ENCODE assay signal across 8 mouse cellular contexts in genomic region chr17:26932839-26933398, GRCm38 (mm10). TPM values are rescaled to one million over a fixed set of nuclear protein-coding genes. Genes with fewer than 3 reads are reported as not detected.
DNase-seq lines count a peak whose midpoint lies in the region; ATAC-seq lines count a peak whose summit lies in the region.

Gene Phf1, plus strand, starts transcription at chr17:26933052.

- H3K9ac ChIP-seq in forebrain, embryonic 11.5 days (ENCODE audit: low read length) = peak within 1 kb of the TSS; percentile 46
- H3K9ac ChIP-seq in heart, embryonic 15.5 days = peak within 1 kb of the TSS; percentile 82
- peak within 1 kb of the TSS; percentile 82 for H3K9ac ChIP-seq in liver, embryonic 12.5 days

- peak within 1 kb of the TSS; percentile 41 for H3K27ac ChIP-seq in forebrain, embryonic 11.5 days (ENCODE audit: low read depth, low read length)
- H3K27ac ChIP-seq in heart, embryonic 15.5 days = peak within 1 kb of the TSS; percentile 92
- H3K27ac ChIP-seq in liver, embryonic 12.5 days = peak within 1 kb of the TSS; percentile 81

- no peaks in the 10 kb centered on the region for H3K27me3 ChIP-seq in forebrain, embryonic 11.5 days (ENCODE audit: control insufficient read depth, insufficient read depth, low read length)
- no peaks in the 10 kb centered on the region for H3K27me3 ChIP-seq in heart, embryonic 15.5 days
- H3K27me3 ChIP-seq in liver, embryonic 12.5 days (replicated peaks) = no peaks in the 10 kb centered on the region
- no peaks in the 10 kb centered on the region for H3K27me3 ChIP-seq in splenic B cell, adult 2 months (ENCODE audit: control insufficient read depth, insufficient read depth, low read length, poor library complexity, severe bottlenecking)

- DNase-seq in CD8-positive naive resting alpha-beta T cell, adult 2 months (ENCODE audit: low read depth in 2 of 2, low spot score in 2 of 2) = peak; percentile 93 to 99
- DNase-seq in c-Kit-positive CD71-positive TER-119-negative erythroid progenitor cells, embryonic 14.5 days (ENCODE audit: low read depth) = peak; percentile 81
- peak; percentile 96 for DNase-seq in forebrain, embryonic 11.5 days (ENCODE audit: low spot score)
- DNase-seq in kidney, postnatal 14 days = peak; percentile 99
- DNase-seq in naive thymus-derived CD4-positive, alpha-beta T cell, adult 2 months (ENCODE audit: low read depth) = peak; percentile 98
- peak; percentile 97 for DNase-seq in splenic B cell, adult 2 months (ENCODE audit: low read depth, low spot score)

- peaks cover under 1% of the 10 kb centered on the region for H3K4me1 ChIP-seq in forebrain, embryonic 11.5 days (replicated peaks; ENCODE audit: control insufficient read depth, insufficient read depth, low read length)
- H3K4me1 ChIP-seq in heart, embryonic 15.5 days (replicated peaks) = peaks cover 27% of the 10 kb centered on the region
- H3K4me1 ChIP-seq in liver, embryonic 12.5 days = peaks cover 36% of the 10 kb centered on the region

- H3K4me2 ChIP-seq in forebrain, embryonic 11.5 days (ENCODE audit: low read depth, low read length, severe bottlenecking) = peak within 1 kb of the TSS; percentile 62
- peak within 1 kb of the TSS; percentile 92 for H3K4me2 ChIP-seq in heart, embryonic 15.5 days
- H3K4me2 ChIP-seq in liver, embryonic 12.5 days = peak within 1 kb of the TSS; percentile 100

- H3K36me3 ChIP-seq in forebrain, embryonic 11.5 days (ENCODE audit: control insufficient read depth, insufficient read depth, low read length) = no peaks in the 10 kb centered on the region; the same call in 1 of the 2 replicates
- H3K36me3 ChIP-seq in heart, embryonic 15.5 days = peaks cover 51% of the 10 kb centered on the region
- H3K36me3 ChIP-seq in liver, embryonic 12.5 days = peaks cover 86% of the 10 kb centered on the region
- H3K36me3 ChIP-seq in splenic B cell, adult 2 months (ENCODE audit: control insufficient read depth, insufficient read depth, low read length, poor library complexity, severe bottlenecking) = peaks cover 11% of the 10 kb centered on the region

- H3K4me3 ChIP-seq in forebrain, embryonic 11.5 days (ENCODE audit: low read depth, low read length) = peak within 1 kb of the TSS; percentile 51
- H3K4me3 ChIP-seq in heart, embryonic 15.5 days = peak within 1 kb of the TSS; percentile 71
- peak within 1 kb of the TSS; percentile 72 for H3K4me3 ChIP-seq in liver, embryonic 12.5 days

- under 1% methylated on average over 38 of the region's 43 CpGs for WGBS in forebrain, embryonic 11.5 days
- WGBS in heart, embryonic 15.5 days = 0% methylated on average over 42 of the region's 43 CpGs
- 0% methylated on average over 41 of the region's 43 CpGs for WGBS in liver, embryonic 12.5 days (ENCODE audit: insufficient replicate concordance)

- peak; percentile 86 for ATAC-seq in forebrain, embryonic 11.5 days (replicated peaks; ENCODE audit: low FRiP score)
- ATAC-seq in heart, embryonic 15.5 days (replicated peaks; ENCODE audit: insufficient number of reproducible peaks, insufficient read depth, low FRiP score, low read depth) = peak; percentile 86
- peak; percentile 93 for ATAC-seq in liver, embryonic 12.5 days

- H3K9me3 ChIP-seq in forebrain, embryonic 11.5 days (ENCODE audit: control insufficient read depth, low read length) = no peaks in the 10 kb centered on the region
- no peaks in the 10 kb centered on the region for H3K9me3 ChIP-seq in heart, embryonic 15.5 days (replicated peaks)
- no peaks in the 10 kb centered on the region for H3K9me3 ChIP-seq in liver, embryonic 12.5 days (replicated peaks)

RNA-seq across cellular contexts. Expression of gene Phf1, which starts in this region (rescaled TPM):
- polyA plus RNA-seq in forebrain, embryonic 11.5 days (2014; fragmentation: Nextera tagmentation; extraction: Ambion mirVana) = 4.5 and 4.9 TPM in 2 replicates
- 7.3 and 9.5 TPM in 2 replicates for polyA plus RNA-seq in heart, embryonic 15.5 days (2015; fragmentation: Nextera tagmentation; extraction: Ambion mirVana)
- polyA plus RNA-seq in liver, embryonic 12.5 days (2016; fragmentation: Nextera tagmentation; extraction: Ambion mirVana) = 2.7 TPM in 2 replicates

Comparison
In these comparisons a context has a peak if more than half of its experiments do, and no peak if none do; other contexts are left out.
1. Peak in every context shown above with its lines: DNase-seq, ATAC-seq, H3K4me3 ChIP-seq and H3K27ac ChIP-seq.
2. H3K27ac ChIP-seq: peak in every context shown above with its lines; median percentile 92 in heart, embryonic 15.5 days; 81 in liver, embryonic 12.5 days; 41 in forebrain, embryonic 11.5 days.